Mouse (Mus musculus) thymus, adult 2 months (tissue): ENCODE results near the gene Plekhm2.

Source experiments
- CTCF ChIP-seq: fragments of 200-500 bp; IDR thresholded peaks from 2 replicates; pipeline ENCODE4 v1.5.1; 2012; ENCODE audit warnings: mild to moderate bottlenecking, control low read depth, low read length, moderate library complexity, borderline replicate concordance; ENCODE audit not compliant: control insufficient read depth, poor library complexity, insufficient read depth; ENCODE audit errors: extremely low read depth
- POLR2A ChIP-seq: fragments of 200-500 bp; IDR thresholded peaks from 2 replicates; pipeline ENCODE4 v1.6.1; 2012; ENCODE audit warnings: mild to moderate bottlenecking, low read length, control low read depth, moderate library complexity; ENCODE audit not compliant: control insufficient read depth, poor library complexity, insufficient read depth; ENCODE audit errors: extremely low read depth

- TF ChIP-seq CTCF = no peak
- TF ChIP-seq POLR2A = no peak
Measured at GRCm38 (mm10) chr4:141672325-141672724, 7.6 kb upstream of the Plekhm2 start.
